Mouse (Mus musculus): ENCODE results near the gene Asb6. TPM values are rescaled to one million over a fixed set of nuclear protein-coding genes. Genes with fewer than 3 reads are reported as not detected.

The Asb6 gene
- 49.1 and 53.5 TPM in 2 replicates for total RNA-seq (2014; rRNA removed)
- 36.6 and 37.4 TPM in 2 replicates for polyA plus RNA-seq (2015; fragmentation: Nextera tagmentation; extraction: Ambion mirVana)

DNA sequence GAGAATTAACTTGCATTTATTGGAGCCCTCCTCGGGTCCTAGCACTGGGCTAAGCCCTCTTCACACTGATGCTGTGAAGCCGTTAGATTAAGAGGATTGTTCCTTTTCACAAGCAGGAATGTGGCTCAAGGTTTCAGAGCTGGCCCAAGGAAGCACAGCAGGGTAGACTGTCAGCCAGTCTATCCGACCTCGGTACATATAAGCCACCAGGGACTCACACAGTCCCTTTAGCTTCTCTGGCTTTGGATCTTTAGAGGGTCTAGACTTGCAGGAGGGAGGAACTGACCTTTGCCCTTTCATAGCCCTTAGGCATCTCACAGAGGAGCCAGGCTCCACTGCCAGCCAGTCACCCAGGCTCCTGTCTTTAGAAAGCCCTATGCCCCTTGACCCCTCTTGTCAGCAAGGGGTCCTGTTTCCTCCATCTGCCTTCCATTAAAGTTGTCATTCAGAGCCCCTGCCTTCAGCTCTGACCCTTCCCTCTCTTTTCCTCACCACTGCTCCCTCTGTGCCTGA lies at the start of gene Asb6:
Gene Asb6 (minus strand): TSS at position 51 of the 513 bp plus-strand sequence.
- 16% methylated on average over 4 of the region's 4 CpGs for WGBS
- no peaks in the 10 kb centered on the region for H3K9me3 ChIP-seq (ENCODE audit: low read length)
- H3K9ac ChIP-seq (replicated peaks; ENCODE audit: low read length): no peak within 1 kb of the TSS
- ATAC-seq (no peak), DNase-seq (ENCODE audit: low spot score) (no peak)
- H3K4me3 ChIP-seq (ENCODE audit: low read length): no peak within 1 kb of the TSS
- TF ChIP-seq CTCF (IDR thresholded peaks at IDR 0.05; ENCODE audit: low read depth): no peak
- no peak within 1 kb of the TSS for H3K27ac ChIP-seq
- no peaks in the 10 kb centered on the region for H3K27me3 ChIP-seq (ENCODE audit: insufficient read depth, low read length)
- H3K4me1 ChIP-seq (ENCODE audit: insufficient read depth, low read length): 0 out of 2 replicates have a peak, but pooled peaks cover 6% of the 10 kb centered on the region
- H3K4me2 ChIP-seq (ENCODE audit: low read depth, low read length): no peak within 1 kb of the TSS
- peaks cover 6% of the 10 kb centered on the region for H3K36me3 ChIP-seq (ENCODE audit: insufficient read depth, low read length)

DNA sequence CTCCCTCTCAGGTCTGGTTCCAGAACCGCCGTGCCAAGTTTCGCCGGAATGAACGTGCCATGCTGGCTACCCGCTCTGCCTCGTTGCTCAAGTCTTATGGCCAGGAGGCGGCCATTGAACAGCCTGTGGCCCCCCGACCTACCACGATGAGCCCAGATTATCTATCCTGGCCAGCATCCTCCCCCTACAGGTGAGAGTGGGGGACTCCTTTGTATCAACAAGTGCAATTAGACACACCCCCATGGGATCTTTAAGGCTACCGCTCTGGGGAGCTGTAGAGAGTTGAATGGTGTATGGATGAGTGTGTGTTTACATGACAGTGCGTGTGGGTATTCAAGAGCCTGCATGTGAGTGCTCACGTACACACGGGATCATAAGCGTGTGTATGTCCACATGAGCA lies 49.3 kb upstream of the Asb6 start:
- WGBS: 89% methylated on average over 15 of the region's 15 CpGs
- ATAC-seq (no peak), DNase-seq (ENCODE audit: low spot score) (no peak)
- no peak overlapping the region for H3K4me3 ChIP-seq (ENCODE audit: low read length)
- H3K9ac ChIP-seq (replicated peaks; ENCODE audit: low read length): no peak overlapping the region
- no peaks in the 10 kb centered on the region for H3K9me3 ChIP-seq (ENCODE audit: low read length)
- no peak overlapping the region for H3K4me2 ChIP-seq (ENCODE audit: low read depth, low read length)
- 0 out of 2 replicates have a peak, but pooled peaks cover 3% of the 10 kb centered on the region for H3K4me1 ChIP-seq (ENCODE audit: insufficient read depth, low read length)
- no peaks in the 10 kb centered on the region for H3K27me3 ChIP-seq (ENCODE audit: insufficient read depth, low read length)
- TF ChIP-seq CTCF (IDR thresholded peaks at IDR 0.05; ENCODE audit: low read depth): no peak
- no peaks in the 10 kb centered on the region for H3K36me3 ChIP-seq (ENCODE audit: insufficient read depth, low read length)
- no peak overlapping the region for H3K27ac ChIP-seq

DNA sequence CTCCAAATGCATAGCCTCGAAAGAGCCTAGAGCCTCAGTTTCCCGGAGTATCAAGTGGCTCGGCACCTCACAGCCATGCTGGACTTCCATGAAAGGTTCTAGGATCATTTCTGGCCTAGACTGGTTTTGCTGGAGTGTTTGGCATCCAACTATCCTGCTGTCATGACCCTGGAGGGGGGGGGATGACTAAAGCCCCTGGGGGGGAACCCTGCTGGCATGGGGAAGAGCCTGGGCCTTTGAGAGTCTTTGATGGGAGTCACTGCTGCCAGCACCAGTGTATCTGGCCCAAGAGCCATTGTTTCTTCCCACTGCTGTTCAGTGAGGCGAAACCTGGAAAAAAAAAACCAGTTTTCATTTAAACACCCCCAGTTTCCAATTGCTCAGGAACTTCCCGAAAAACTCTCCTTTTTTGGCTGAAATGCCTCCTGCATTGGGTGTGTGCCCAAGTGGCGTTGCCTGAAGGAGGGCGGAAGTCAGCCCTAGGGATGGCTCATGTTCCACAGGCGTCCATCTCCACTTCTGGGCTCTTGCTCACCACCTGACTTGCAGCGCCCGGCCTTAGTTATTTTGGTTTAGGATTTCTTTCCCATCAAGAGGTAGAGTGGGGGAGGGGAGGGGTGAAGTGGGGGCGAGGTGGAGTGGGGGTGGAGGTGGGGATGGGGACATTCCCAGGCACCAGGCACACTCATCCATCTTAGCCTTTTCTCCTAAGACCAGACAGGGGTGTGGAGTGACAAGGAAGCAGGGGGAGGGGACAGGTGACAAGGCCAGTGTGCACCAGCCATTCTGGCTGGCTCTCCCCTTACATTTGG lies 45.7 kb upstream of the Asb6 start:
- H3K9me3 ChIP-seq (ENCODE audit: low read length): no peaks in the 10 kb centered on the region
- H3K4me3 ChIP-seq (ENCODE audit: low read length): no peak overlapping the region
- H3K27me3 ChIP-seq (ENCODE audit: insufficient read depth, low read length): no peaks in the 10 kb centered on the region
- H3K27ac ChIP-seq: peak overlapping the region; percentile 51; the same call in 1 of the 2 replicates
- H3K4me1 ChIP-seq (ENCODE audit: insufficient read depth, low read length): 0 out of 2 replicates have a peak, but pooled peaks cover 3% of the 10 kb centered on the region
- no peak for TF ChIP-seq CTCF (IDR thresholded peaks at IDR 0.05; ENCODE audit: low read depth)
- WGBS: 45% methylated on average over 11 of the region's 11 CpGs
- DNase-seq (ENCODE audit: low spot score) (peak; percentile 35), ATAC-seq (no peak)
- no peaks in the 10 kb centered on the region for H3K36me3 ChIP-seq (ENCODE audit: insufficient read depth, low read length)
- H3K9ac ChIP-seq (replicated peaks; ENCODE audit: low read length): no peak overlapping the region
- H3K4me2 ChIP-seq (ENCODE audit: low read depth, low read length): no peak overlapping the region

DNA sequence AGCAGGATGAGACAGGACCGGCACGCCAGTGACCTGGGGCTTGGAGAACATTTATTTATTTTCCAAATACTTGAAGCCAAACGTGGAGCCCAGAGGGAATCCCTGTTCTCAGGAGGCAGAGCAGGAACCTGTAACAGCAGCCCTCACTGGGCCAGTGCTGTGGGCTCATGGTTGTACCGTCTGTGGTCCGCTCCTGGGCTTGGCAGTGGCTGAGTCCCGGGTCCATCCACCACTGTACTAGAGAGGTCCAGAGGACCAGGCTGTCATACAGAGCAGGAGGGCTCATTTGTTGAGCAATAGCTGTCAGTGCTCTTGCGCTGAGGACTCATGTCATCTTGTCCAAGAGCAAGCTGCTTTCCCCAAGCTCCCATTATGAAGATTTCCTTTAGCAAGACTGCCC lies 45.0 kb upstream of the Asb6 start:
- no peaks in the 10 kb centered on the region for H3K27me3 ChIP-seq (ENCODE audit: insufficient read depth, low read length)
- H3K4me3 ChIP-seq (ENCODE audit: low read length): no peak overlapping the region
- H3K4me2 ChIP-seq (ENCODE audit: low read depth, low read length): no peak overlapping the region
- no peaks in the 10 kb centered on the region for H3K36me3 ChIP-seq (ENCODE audit: insufficient read depth, low read length)
- DNase-seq (ENCODE audit: low spot score) (no peak), ATAC-seq (no peak)
- no peak for TF ChIP-seq CTCF (IDR thresholded peaks at IDR 0.05; ENCODE audit: low read depth)
- H3K9me3 ChIP-seq (ENCODE audit: low read length): no peaks in the 10 kb centered on the region
- WGBS: 57% methylated on average over 7 of the region's 7 CpGs
- no peak overlapping the region for H3K9ac ChIP-seq (replicated peaks; ENCODE audit: low read length)
- 0 out of 2 replicates have a peak, but pooled peaks cover 3% of the 10 kb centered on the region for H3K4me1 ChIP-seq (ENCODE audit: insufficient read depth, low read length)
- peak overlapping the region; percentile 51; the same call in 1 of the 2 replicates for H3K27ac ChIP-seq

DNA sequence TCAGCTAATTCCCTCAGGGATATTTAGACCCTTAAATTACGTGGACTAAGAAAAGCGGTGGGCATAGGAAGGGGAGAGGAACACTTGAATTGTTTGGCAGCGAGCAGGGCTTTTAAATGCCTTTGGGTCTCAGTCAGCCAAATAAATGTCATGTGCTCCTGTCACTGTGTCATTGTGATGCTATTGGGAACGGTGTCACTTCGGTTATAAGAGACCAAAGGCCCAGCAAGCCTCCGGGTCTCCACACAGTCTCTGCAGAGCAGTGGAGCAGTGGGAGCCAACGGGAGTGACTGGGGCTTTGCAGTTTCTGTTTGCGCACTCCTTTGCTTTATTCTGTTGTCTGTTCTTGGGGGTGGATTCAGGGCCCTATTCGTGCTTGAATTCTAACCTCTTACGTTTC lies 44.3 kb upstream of the Asb6 start:
- no peak for TF ChIP-seq CTCF (IDR thresholded peaks at IDR 0.05; ENCODE audit: low read depth)
- ATAC-seq (no peak), DNase-seq (ENCODE audit: low spot score) (peak; percentile 32)
- Histone ChIP-seq H3K4me1 (ENCODE audit: insufficient read depth, low read length) (0 out of 2 replicates have a peak, but pooled peaks cover 3% of the 10 kb centered on the region), H3K36me3 (ENCODE audit: insufficient read depth, low read length) (no peaks in the 10 kb centered on the region), H3K4me2 (ENCODE audit: low read depth, low read length) (no peak overlapping the region), H3K9me3 (ENCODE audit: low read length) (no peaks in the 10 kb centered on the region), H3K27me3 (ENCODE audit: insufficient read depth, low read length) (no peaks in the 10 kb centered on the region), H3K4me3 (ENCODE audit: low read length) (no peak overlapping the region), H3K27ac (no peak overlapping the region), H3K9ac (replicated peaks; ENCODE audit: low read length) (no peak overlapping the region)
- 19% methylated on average over 10 of the region's 10 CpGs for WGBS

DNA sequence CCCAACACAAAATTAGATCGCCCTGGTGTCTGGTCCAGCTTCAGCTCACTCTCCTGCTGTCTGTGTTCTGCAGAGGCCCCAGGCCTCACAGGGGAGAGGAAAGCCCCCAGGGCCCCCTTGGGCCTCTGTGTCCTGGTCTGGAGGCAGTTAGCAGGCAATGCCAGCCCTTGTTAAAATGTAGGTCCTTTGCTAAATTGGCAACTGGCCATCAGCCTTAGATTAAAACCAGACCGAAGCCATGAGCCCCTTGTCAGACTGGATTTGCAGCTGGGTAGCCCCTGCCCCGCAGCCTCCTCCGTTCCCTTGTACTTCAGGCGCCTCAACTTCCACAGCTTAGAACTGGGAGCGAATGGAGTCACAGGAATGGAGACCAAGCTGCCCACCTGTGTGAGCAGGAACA lies 42.5 kb upstream of the Asb6 start:
- Histone ChIP-seq H3K36me3 (ENCODE audit: insufficient read depth, low read length) (no peaks in the 10 kb centered on the region), H3K27me3 (ENCODE audit: insufficient read depth, low read length) (no peaks in the 10 kb centered on the region), H3K4me2 (ENCODE audit: low read depth, low read length) (no peak overlapping the region), H3K27ac (no peak overlapping the region), H3K9me3 (ENCODE audit: low read length) (no peaks in the 10 kb centered on the region), H3K4me1 (ENCODE audit: insufficient read depth, low read length) (0 out of 2 replicates have a peak, but pooled peaks cover 3% of the 10 kb centered on the region), H3K9ac (replicated peaks; ENCODE audit: low read length) (no peak overlapping the region), H3K4me3 (ENCODE audit: low read length) (no peak overlapping the region)
- WGBS: 73% methylated on average over 6 of the region's 6 CpGs
- no peak for TF ChIP-seq CTCF (IDR thresholded peaks at IDR 0.05; ENCODE audit: low read depth)
- no peak for ATAC-seq
- no peak for DNase-seq (ENCODE audit: low spot score)
